Mouse (Mus musculus) intestine, embryonic 14.5 days (tissue): ENCODE data around the gene Ttc9c. TPM values are rescaled to one million over a fixed set of nuclear protein-coding genes. Genes with fewer than 3 reads are reported as not detected.

ENCODE experiments used
- ATAC-seq: fragments of 200-750 bp; cut with Nextera tagmentation; replicated peaks from 2 replicates; pipeline ENCODE4 v1.8.0; 2017; ENCODE audit warnings: low read depth, moderate number of reproducible peaks, moderate TSS enrichment, moderate library complexity; ENCODE audit not compliant: low FRiP score, low TSS enrichment
- DNase-seq: peaks from one replicate; pipeline ENCODE4 v3.0.0-alpha.2; 2018; ENCODE audit warnings: low spot score
- H3K27ac ChIP-seq: fragments of 300-500 bp; sonication (generic); 2 replicates; pipeline ENCODE4 v1.5.1; 2014; ENCODE audit warnings: low read depth, mild to moderate bottlenecking, control low read depth
- H3K27me3 ChIP-seq: fragments of 300-500 bp; sonication (generic); replicated peaks from 2 replicates; pipeline ENCODE4 v1.6.1; 2014; ENCODE audit warnings: low read length, control low read depth; ENCODE audit not compliant: control insufficient read depth, insufficient read depth
- H3K36me3 ChIP-seq: fragments of 300-500 bp; sonication (generic); 2 replicates; pipeline ENCODE4 v1.6.1; 2014; ENCODE audit warnings: low read length, control low read depth; ENCODE audit not compliant: control insufficient read depth, insufficient read depth
- H3K4me1 ChIP-seq: fragments of 300-500 bp; sonication (generic); replicated peaks from 2 replicates; pipeline ENCODE4 v1.6.1; 2014; ENCODE audit warnings: low read length, control low read depth, mixed read lengths; ENCODE audit not compliant: control insufficient read depth, insufficient read depth
- H3K4me2 ChIP-seq: fragments of 300-500 bp; sonication (generic); 2 replicates; pipeline ENCODE4 v1.6.1; 2014; ENCODE audit warnings: low read length
- H3K4me3 ChIP-seq: fragments of 300-500 bp; sonication (generic); 2 replicates; pipeline ENCODE4 v1.5.1; 2014; ENCODE audit warnings: low read depth, low read length, control low read depth, mixed read lengths
- H3K9ac ChIP-seq: fragments of 300-500 bp; sonication (generic); 2 replicates; pipeline ENCODE4 v1.6.1; 2014; ENCODE audit warnings: mild to moderate bottlenecking, low read length
- H3K9me3 ChIP-seq: fragments of 300-500 bp; sonication (generic); 2 replicates; pipeline ENCODE4 v1.6.1; 2016; ENCODE audit warnings: low read length, control low read depth; ENCODE audit not compliant: control insufficient read depth
- WGBS: fragments of 180-500 bp; shearing (Covaris S2); extraction: QIAGEN DNeasy Blood & Tissue Kit; methylation state at CpG from one replicate; pipeline ENCODE4 v1.1.7; 2014; 5-methylcytosine and 5-hydroxymethylcytosine counted together
- polyA plus RNA-seq: library from polyadenylated mRNA; unstranded; fragments of >200 nt; fragmentation: Nextera tagmentation; extraction: Ambion mirVana; gene quantifications from 2 replicates; pipeline ENCODE4 v1.2.1, GENCODE M21; 2014

Gene Ttc9c
- polyA plus RNA-seq, 1 experiment from 2014 or later = 38.5 TPM

DNA sequence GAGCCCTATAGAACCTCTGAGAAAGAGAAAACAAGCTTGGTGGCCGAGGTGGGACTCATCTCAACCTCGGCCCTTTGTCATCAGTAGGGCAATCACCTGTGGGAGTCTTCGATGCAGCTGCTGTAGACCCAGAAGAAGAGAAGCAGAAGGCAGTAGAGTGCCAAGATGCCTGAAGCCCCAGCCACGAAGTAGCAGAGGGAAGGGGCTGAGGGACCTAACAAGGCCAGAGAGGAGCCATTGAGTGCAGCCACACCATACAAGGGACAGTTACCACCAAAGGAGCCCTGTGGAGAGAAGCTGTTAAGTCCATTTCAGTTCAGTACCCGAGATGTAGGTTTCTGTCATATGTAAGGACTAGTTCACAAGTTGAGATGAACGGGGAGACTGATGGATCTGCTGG is 45.7 kb downstream of the Ttc9c start:
- H3K27ac ChIP-seq = peak overlapping the region; percentile 99
- DNase-seq (no peak), ATAC-seq (no peak)
- H3K9ac ChIP-seq = peak overlapping the region; percentile 90
- no peaks in the 10 kb centered on the region for H3K27me3 ChIP-seq
- WGBS = 58% methylated on average over 6 of the region's 6 CpGs
- peak overlapping the region; percentile 76 for H3K4me3 ChIP-seq
- H3K36me3 ChIP-seq = peaks cover 45% of the 10 kb centered on the region
- H3K9me3 ChIP-seq = no peaks in the 10 kb centered on the region
- H3K4me1 ChIP-seq = peaks cover 27% of the 10 kb centered on the region
- peak overlapping the region; percentile 98 for H3K4me2 ChIP-seq

DNA sequence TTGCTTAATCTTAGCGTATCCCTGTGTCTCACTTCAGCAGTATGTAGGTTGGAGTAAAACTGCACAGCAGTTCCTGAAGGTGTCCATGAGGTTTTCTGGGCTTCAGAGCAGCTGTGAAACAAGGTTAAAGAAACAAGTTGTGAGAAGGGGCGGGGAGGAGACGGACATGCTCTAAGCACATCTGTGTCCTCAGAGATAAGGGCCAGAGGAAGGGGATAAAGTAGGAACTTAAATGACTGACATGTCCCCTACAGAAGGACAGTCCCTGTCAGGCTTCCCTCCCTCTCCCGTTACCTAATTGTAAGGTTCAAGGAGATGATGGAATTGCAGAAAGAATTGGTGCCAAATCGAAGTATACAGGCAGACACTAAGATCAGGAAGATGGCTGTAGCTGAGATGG is 46.1 kb downstream of the Ttc9c start:
- ATAC-seq = no peak
- WGBS = 75% methylated on average over 5 of the region's 5 CpGs
- Histone ChIP-seq H3K27ac (peak overlapping the region; percentile 99; the same call in 1 of the 2 replicates), H3K4me2 (peak overlapping the region; percentile 98), H3K4me1 (peaks cover 27% of the 10 kb centered on the region), H3K9me3 (no peaks in the 10 kb centered on the region), H3K9ac (no peak overlapping the region), H3K4me3 (peak overlapping the region; percentile 76), H3K36me3 (peaks cover 45% of the 10 kb centered on the region), H3K27me3 (no peaks in the 10 kb centered on the region)
- no peak for DNase-seq

DNA sequence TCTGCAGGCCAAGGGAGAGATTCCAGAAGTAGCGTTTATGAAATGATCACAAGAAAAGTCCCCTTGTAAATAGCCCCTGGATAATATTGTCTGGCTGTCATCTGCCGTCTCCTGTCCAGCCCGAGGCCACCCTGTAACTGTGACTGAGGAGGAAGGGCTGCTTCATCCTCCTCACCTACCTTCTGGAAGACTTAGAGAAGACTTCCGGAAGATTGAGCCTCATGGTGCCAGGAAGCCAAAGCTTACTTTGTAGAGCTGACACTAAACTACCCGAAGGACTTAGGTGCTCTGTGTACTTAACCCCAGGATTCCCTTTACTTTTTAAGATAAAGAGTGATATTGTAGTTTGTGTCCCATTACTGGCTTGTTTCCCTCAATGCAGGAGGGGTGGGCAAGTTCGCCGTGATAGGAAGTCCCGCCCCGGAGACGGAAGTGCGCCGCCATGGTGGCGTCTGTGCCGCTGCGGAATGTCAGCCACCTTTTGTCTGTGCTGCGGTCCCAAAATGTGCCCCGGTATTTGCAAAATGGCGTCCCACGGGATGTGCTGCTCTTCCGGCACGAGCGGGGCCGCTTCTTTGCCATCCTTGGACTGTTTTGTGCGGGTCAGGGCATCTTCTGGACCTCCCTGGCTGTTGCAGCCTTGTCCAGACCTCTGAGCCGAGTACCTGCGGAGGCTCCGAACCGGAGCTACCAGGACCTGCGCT is 48.4 kb downstream of the Ttc9c start, which contains the start of gene Tmem223:
Gene Tmem223, plus strand, starts transcription at position 430 of the 704 bp plus-strand sequence.
- peak within 1 kb of the TSS; percentile 70 for H3K4me2 ChIP-seq
- H3K9ac ChIP-seq = peak within 1 kb of the TSS; percentile 94
- no peaks in the 10 kb centered on the region for H3K27me3 ChIP-seq
- peaks cover under 1% of the 10 kb centered on the region; the same call in 1 of the 2 replicates for H3K9me3 ChIP-seq
- H3K4me3 ChIP-seq = peak within 1 kb of the TSS; percentile 86
- peak within 1 kb of the TSS; percentile 88 for H3K27ac ChIP-seq
- DNase-seq (peak; percentile 85), ATAC-seq (peak; percentile 42)
- peaks cover 25% of the 10 kb centered on the region for H3K4me1 ChIP-seq
- peaks cover 62% of the 10 kb centered on the region for H3K36me3 ChIP-seq
- 22% methylated on average over 29 of the region's 29 CpGs for WGBS

DNA sequence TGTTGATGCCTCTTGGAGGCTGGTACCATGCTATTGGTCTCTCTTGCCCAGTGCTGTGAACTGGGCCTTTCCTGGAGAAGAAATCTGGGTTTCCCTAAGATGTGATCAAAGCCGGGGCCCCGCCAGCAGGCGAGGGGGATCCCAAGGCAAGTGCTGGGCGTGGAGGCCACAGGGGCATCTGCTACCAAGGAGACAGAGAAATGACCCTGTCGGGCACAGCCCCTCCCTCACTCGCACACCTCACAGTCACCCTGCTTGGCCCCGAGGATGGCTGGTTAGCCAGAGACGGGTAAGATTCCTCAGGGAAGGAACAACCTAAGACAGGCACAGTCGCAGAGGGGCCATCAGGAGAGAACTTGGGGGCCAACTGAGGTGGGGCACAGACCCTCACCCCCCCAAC is 53.6 kb downstream of the Ttc9c start:
- ATAC-seq (no peak), DNase-seq (no peak)
- H3K4me2 ChIP-seq = no peak overlapping the region
- no peak overlapping the region for H3K9ac ChIP-seq
- no peak overlapping the region for H3K4me3 ChIP-seq
- WGBS = 99% methylated on average over 9 of the region's 9 CpGs
- no peak overlapping the region for H3K27ac ChIP-seq
- H3K27me3 ChIP-seq = no peaks in the 10 kb centered on the region
- H3K36me3 ChIP-seq = peaks cover 81% of the 10 kb centered on the region
- H3K4me1 ChIP-seq = peaks cover 4% of the 10 kb centered on the region; the same call in 1 of the 2 replicates
- H3K9me3 ChIP-seq = peaks cover 9% of the 10 kb centered on the region; the same call in 1 of the 2 replicates

DNA sequence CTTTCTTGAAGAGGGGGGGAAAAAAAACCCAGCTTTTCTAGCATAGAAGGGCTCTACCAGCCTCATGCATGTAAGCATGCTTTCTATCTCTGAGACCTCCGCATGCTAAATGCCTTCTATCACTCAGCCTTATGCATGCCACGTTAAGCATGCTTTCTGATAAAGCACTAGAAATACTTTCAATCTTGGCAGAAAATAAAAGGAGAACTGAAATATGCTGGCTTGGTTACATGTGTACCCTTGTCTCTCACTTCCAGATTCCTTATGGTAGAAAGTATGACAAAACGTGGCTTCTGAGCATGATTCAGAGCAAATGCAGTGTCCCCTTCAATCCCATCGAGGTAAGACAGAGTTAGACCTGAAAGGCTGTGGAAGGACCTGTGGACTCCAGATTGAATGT is 55.9 kb downstream of the Ttc9c start:
- Histone ChIP-seq H3K27ac (no peak overlapping the region), H3K36me3 (peaks cover 60% of the 10 kb centered on the region), H3K9me3 (peaks cover 9% of the 10 kb centered on the region; the same call in 1 of the 2 replicates), H3K4me1 (peaks cover 1% of the 10 kb centered on the region; the same call in 1 of the 2 replicates), H3K9ac (no peak overlapping the region), H3K4me3 (no peak overlapping the region), H3K27me3 (no peaks in the 10 kb centered on the region), H3K4me2 (no peak overlapping the region)
- 94% methylated on average over 4 of the region's 4 CpGs for WGBS
- DNase-seq = no peak
- ATAC-seq = no peak

DNA sequence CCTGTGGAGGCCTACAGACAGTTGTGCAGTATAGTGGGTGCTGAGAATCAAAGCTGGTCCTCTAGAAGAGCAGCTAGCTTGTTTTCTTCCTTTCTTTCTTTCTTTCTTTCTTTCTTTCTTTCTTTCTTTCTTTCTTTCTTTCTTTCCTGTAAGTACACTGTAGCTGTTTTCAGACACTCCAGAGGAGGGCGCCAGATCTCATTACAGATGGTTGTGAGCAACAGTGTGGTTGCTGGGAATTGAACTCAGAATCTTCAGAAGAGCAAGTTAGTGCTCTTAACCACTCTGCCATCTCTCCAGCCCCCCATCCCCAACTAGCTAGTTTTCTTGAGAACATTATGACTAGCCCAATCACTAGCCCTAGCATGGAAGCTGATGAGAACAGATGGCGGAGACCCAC is 58.4 kb downstream of the Ttc9c start:
- H3K36me3 ChIP-seq = peaks cover 37% of the 10 kb centered on the region
- ATAC-seq (no peak), DNase-seq (no peak)
- peaks cover 9% of the 10 kb centered on the region; the same call in 1 of the 2 replicates for H3K9me3 ChIP-seq
- H3K27me3 ChIP-seq = no peaks in the 10 kb centered on the region
- WGBS = 89% methylated on average over 2 of the region's 2 CpGs
- H3K4me3 ChIP-seq = no peak overlapping the region
- H3K4me1 ChIP-seq = peaks cover 9% of the 10 kb centered on the region; the same call in 1 of the 2 replicates
- no peak overlapping the region for H3K27ac ChIP-seq
- no peak overlapping the region for H3K4me2 ChIP-seq
- H3K9ac ChIP-seq = no peak overlapping the region

Other genes starting within 250 kb of the Ttc9c start
- gene Slc22a8, start 228.1 kb downstream of the Ttc9c start, polyA plus RNA-seq = 0.05 TPM in 2 replicates
- gene Slc22a6, start 201.3 kb downstream of the Ttc9c start, polyA plus RNA-seq = not detected in 2 replicates
- gene Chrm1, start 155.5 kb downstream of the Ttc9c start, polyA plus RNA-seq = 0.26 and 0.44 TPM in 2 replicates
- 121 and 126 TPM in 2 replicates for gene Slc3a2, start 96.0 kb downstream of the Ttc9c start, polyA plus RNA-seq
- gene Wdr74, start 83.5 kb downstream of the Ttc9c start, polyA plus RNA-seq = 96.3 and 97.8 TPM in 2 replicates
- gene 1700092M07Rik, start 78.6 kb downstream of the Ttc9c start, polyA plus RNA-seq = 0.90 and 1.3 TPM in 2 replicates
- 114 and 132 TPM in 2 replicates for gene Stx5a, start 77.9 kb downstream of the Ttc9c start, polyA plus RNA-seq
- 168 and 172 TPM in 2 replicates for gene Nxf1, start 62.3 kb downstream of the Ttc9c start, polyA plus RNA-seq
- 170 and 196 TPM in 2 replicates for gene Tmem223, start 48.3 kb downstream of the Ttc9c start, polyA plus RNA-seq
- 92.6 and 96.6 TPM in 2 replicates for gene Tmem179b, start 44.9 kb downstream of the Ttc9c start, polyA plus RNA-seq
- 17.2 and 18.9 TPM in 2 replicates for gene Taf6l, start 32.9 kb downstream of the Ttc9c start, polyA plus RNA-seq
- gene Polr2g, start 20.8 kb downstream of the Ttc9c start, polyA plus RNA-seq = 148 and 151 TPM in 2 replicates
- 4.2 and 4.3 TPM in 2 replicates for gene Zbtb3, start 16.8 kb downstream of the Ttc9c start, polyA plus RNA-seq
- 6.5 and 7.7 TPM in 2 replicates for gene Hnrnpul2, start 677 bp upstream of the Ttc9c start, polyA plus RNA-seq
- gene AC129217.1, start 10.4 kb upstream of the Ttc9c start, polyA plus RNA-seq = not detected in 2 replicates
- gene Bscl2, start 18.1 kb upstream of the Ttc9c start, polyA plus RNA-seq = 39.6 and 40.9 TPM in 2 replicates
- 23.7 and 25.2 TPM in 2 replicates for gene Gng3, start 19.9 kb upstream of the Ttc9c start, polyA plus RNA-seq
- gene Lrrn4cl, start 31.4 kb upstream of the Ttc9c start, polyA plus RNA-seq = 1.4 TPM in 2 replicates
- 162 and 166 TPM in 2 replicates for gene Ubxn1, start 52.2 kb upstream of the Ttc9c start, polyA plus RNA-seq
- 57.1 and 63.9 TPM in 2 replicates for gene Uqcc3, start 61.6 kb upstream of the Ttc9c start, polyA plus RNA-seq
- 78.6 and 79.2 TPM in 2 replicates for gene Lbhd1, start 64.4 kb upstream of the Ttc9c start, polyA plus RNA-seq
- not detected in 2 replicates for gene Gm49403, start 64.6 kb upstream of the Ttc9c start, polyA plus RNA-seq
- 92.8 and 95.9 TPM in 2 replicates for gene 1810009A15Rik, start 69.5 kb upstream of the Ttc9c start, polyA plus RNA-seq
- gene Gm49416, start 69.6 kb upstream of the Ttc9c start, polyA plus RNA-seq = not detected in 2 replicates
- gene Ints5, start 73.7 kb upstream of the Ttc9c start, polyA plus RNA-seq = 37.5 and 44.5 TPM in 2 replicates
- 89.8 and 96.4 TPM in 2 replicates for gene Ganab, start 78.7 kb upstream of the Ttc9c start, polyA plus RNA-seq
- 35.7 and 36.9 TPM in 2 replicates for gene B3gat3, start 101.0 kb upstream of the Ttc9c start, polyA plus RNA-seq
- gene Rom1, start 110.0 kb upstream of the Ttc9c start, polyA plus RNA-seq = 1.1 and 1.8 TPM in 2 replicates
- 16.8 and 18.4 TPM in 2 replicates for gene Eml3, start 110.2 kb upstream of the Ttc9c start, polyA plus RNA-seq
- gene Mta2, start 122.5 kb upstream of the Ttc9c start, polyA plus RNA-seq = 40.3 and 40.7 TPM in 2 replicates
- gene Tut1, start 134.5 kb upstream of the Ttc9c start, polyA plus RNA-seq = 33.3 and 33.5 TPM in 2 replicates
- 501 and 531 TPM in 2 replicates for gene Eef1g, start 147.7 kb upstream of the Ttc9c start, polyA plus RNA-seq
- 21.6 and 22.2 TPM in 2 replicates for gene Ahnak, start 170.0 kb upstream of the Ttc9c start, polyA plus RNA-seq